Mouse (Mus musculus) forebrain, embryonic 11.5 days (tissue): ENCODE measurements at regions not wholly inside any gene's neighbourhood (a gene's known extent, or its start where the extent isn't known, plus 50 kb on each side); places are given as distances from the start of the nearest gene placed in this dataset.
A peak's percentile ranks its signal among the peaks of the same experiment; 100 is the strongest.

Experiments
- ATAC-seq: fragments of 200-750 bp; cut with Nextera tagmentation; replicated peaks from 2 replicates; pipeline ENCODE4 v1.8.0; 2017; ENCODE audit warnings: moderate TSS enrichment; ENCODE audit not compliant: low FRiP score
- DNase-seq: peaks from one replicate; pipeline ENCODE4 v3.0.0-alpha.2; 2017; ENCODE audit warnings: low spot score
- H3K27ac ChIP-seq: fragments of 300-500 bp; sonication (generic); 2 replicates; pipeline ENCODE4 v1.5.1; 2014; ENCODE audit warnings: low read depth, low read length
- H3K27me3 ChIP-seq: fragments of 300-500 bp; sonication (generic); 2 replicates; pipeline ENCODE4 v1.6.1; 2014; ENCODE audit warnings: mild to moderate bottlenecking, low read length, mixed read lengths; ENCODE audit not compliant: control insufficient read depth, insufficient read depth
- H3K36me3 ChIP-seq: fragments of 300-500 bp; sonication (generic); 2 replicates; pipeline ENCODE4 v1.6.1; 2014; ENCODE audit warnings: mild to moderate bottlenecking, low read length, moderate library complexity, mixed read lengths; ENCODE audit not compliant: control insufficient read depth, insufficient read depth
- H3K4me1 ChIP-seq: fragments of 300-500 bp; sonication (generic); replicated peaks from 2 replicates; pipeline ENCODE4 v1.6.1; 2014; ENCODE audit warnings: low read length, mixed read lengths; ENCODE audit not compliant: control insufficient read depth, insufficient read depth
- H3K4me2 ChIP-seq: fragments of 300-500 bp; sonication (generic); 2 replicates; pipeline ENCODE4 v1.6.1; 2014; ENCODE audit warnings: low read depth, mild to moderate bottlenecking, low read length, moderate library complexity, mixed read lengths; ENCODE audit not compliant: severe bottlenecking
- H3K4me3 ChIP-seq: fragments of 300-500 bp; sonication (generic); 2 replicates; pipeline ENCODE4 v1.5.1; 2014; ENCODE audit warnings: low read depth, low read length
- H3K9ac ChIP-seq: fragments of 300-500 bp; sonication (generic); 2 replicates; pipeline ENCODE4 v1.6.1; 2014; ENCODE audit warnings: low read length
- H3K9me3 ChIP-seq: fragments of 300-500 bp; sonication (generic); 2 replicates; pipeline ENCODE4 v1.6.1; 2016; ENCODE audit warnings: low read length, mixed read lengths; ENCODE audit not compliant: control insufficient read depth
- WGBS: fragments of 180-500 bp; shearing (Covaris S2); extraction: QIAGEN DNeasy Blood & Tissue Kit; methylation state at CpG from one replicate; pipeline ENCODE4 v1.1.7; 2014; 5-methylcytosine and 5-hydroxymethylcytosine counted together

DNA sequence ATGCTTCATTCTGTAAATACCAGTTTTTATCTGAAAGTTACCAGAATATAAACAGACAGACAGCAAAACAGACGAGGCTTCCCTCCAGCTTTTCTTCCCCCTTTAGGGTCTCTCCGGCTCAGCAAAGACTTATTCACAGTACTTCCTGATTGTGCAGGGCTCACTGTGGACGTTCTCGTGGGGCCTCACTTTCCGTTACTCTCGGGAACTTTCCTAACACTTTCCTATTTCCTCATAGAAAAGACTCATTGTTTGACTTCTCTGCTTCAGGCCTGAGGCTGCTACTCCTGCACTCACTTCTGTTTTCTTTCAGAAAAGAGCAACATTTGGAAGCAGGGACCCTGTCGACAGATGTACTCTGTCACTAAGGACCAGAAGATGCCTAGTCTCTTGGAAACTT is 197.4 kb downstream of the Tgfb2 start:
- H3K4me3 ChIP-seq: no peak overlapping the region
- DNase-seq (no peak), ATAC-seq (no peak)
- H3K4me1 ChIP-seq: 0 out of 2 replicates have a peak, but pooled peaks cover 5% of the 10 kb centered on the region
- H3K27ac ChIP-seq: no peak overlapping the region
- no peaks in the 10 kb centered on the region for H3K36me3 ChIP-seq
- H3K9ac ChIP-seq: no peak overlapping the region
- WGBS: 56% methylated on average over 7 of the region's 7 CpGs
- no peaks in the 10 kb centered on the region for H3K9me3 ChIP-seq
- no peaks in the 10 kb centered on the region for H3K27me3 ChIP-seq
- H3K4me2 ChIP-seq: no peak overlapping the region

DNA sequence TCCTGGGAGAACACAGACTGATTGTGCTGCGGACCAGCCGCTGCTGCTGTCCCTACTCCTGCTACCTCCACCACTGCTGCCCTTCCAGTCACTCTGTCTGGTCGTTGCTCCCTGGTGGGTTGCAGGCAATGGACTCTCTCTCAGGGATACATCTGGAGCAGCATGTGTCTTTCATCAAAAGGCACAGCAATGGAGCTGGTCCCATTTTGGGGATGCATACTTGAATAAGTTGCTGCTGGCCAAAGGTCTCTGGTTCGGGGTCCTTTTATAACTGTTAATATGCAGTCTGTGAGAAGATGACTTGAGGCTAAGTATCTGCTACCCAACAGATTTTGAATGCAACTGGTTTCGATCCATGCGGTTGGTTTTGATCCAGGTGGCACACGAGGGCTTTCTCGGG is 197.8 kb downstream of the Tgfb2 start:
- Histone ChIP-seq H3K4me3 (no peak overlapping the region), H3K9ac (no peak overlapping the region), H3K36me3 (no peaks in the 10 kb centered on the region), H3K4me1 (0 out of 2 replicates have a peak, but pooled peaks cover 5% of the 10 kb centered on the region), H3K27me3 (no peaks in the 10 kb centered on the region), H3K27ac (no peak overlapping the region), H3K4me2 (no peak overlapping the region), H3K9me3 (no peaks in the 10 kb centered on the region)
- ATAC-seq (no peak), DNase-seq (no peak)
- 79% methylated on average over 8 of the region's 8 CpGs for WGBS

DNA sequence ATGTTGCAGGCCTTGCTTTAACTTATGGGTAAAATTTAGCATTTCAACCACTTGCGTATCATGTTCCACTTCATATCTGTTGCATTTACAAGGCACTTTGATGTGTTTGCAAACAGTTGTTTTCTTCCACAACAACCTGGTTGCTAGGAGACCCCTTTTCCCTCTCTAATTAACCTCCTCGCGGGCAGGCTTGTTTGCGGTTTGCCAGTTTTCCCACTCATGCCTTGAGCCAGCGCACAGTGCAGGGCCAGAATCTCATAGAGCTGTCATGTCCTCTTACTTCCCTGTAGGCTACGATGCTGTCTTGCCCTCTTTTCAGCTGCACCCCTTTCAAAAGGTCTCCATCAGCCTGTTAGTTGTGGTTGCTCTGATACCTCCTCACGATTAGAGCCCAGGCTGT is 199.3 kb downstream of the Tgfb2 start:
- no peaks in the 10 kb centered on the region for H3K36me3 ChIP-seq
- no peak overlapping the region for H3K4me2 ChIP-seq
- H3K27ac ChIP-seq: 0 out of 2 replicates have a peak overlapping the region, but pooled peaks have one; percentile 12
- DNase-seq (peak; percentile 69), ATAC-seq (peak; percentile 65)
- no peak overlapping the region for H3K4me3 ChIP-seq
- no peaks in the 10 kb centered on the region for H3K9me3 ChIP-seq
- WGBS: 45% methylated on average over 7 of the region's 7 CpGs
- no peaks in the 10 kb centered on the region for H3K27me3 ChIP-seq
- H3K9ac ChIP-seq: peak overlapping the region; percentile 12
- 0 out of 2 replicates have a peak, but pooled peaks cover 5% of the 10 kb centered on the region for H3K4me1 ChIP-seq

DNA sequence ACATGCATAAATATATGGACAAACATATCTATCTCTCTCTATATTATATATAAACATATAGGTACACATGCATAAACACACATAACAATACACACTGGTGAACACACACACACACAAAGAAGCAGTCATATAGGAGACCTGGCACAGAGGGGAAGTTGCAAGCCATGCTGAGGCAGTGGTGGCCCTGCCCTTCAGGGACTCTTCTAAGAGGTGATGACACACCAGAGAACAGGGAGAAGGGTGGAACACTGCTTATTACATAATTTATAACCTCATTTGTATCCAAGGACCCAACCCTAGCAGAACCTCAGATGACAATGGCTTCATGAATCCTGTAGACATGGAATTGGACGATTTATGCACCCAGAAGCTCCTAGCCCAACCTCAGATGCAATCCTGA is 199.9 kb downstream of the Tgfb2 start:
- Histone ChIP-seq H3K27ac (no peak overlapping the region), H3K27me3 (no peaks in the 10 kb centered on the region), H3K4me1 (0 out of 2 replicates have a peak, but pooled peaks cover 5% of the 10 kb centered on the region), H3K36me3 (no peaks in the 10 kb centered on the region), H3K4me3 (no peak overlapping the region), H3K9me3 (no peaks in the 10 kb centered on the region), H3K4me2 (no peak overlapping the region), H3K9ac (no peak overlapping the region)
- 50% methylated on average over 1 of the region's 1 CpGs for whole genome bisulfite sequencing
- DNase-seq (no peak), ATAC-seq (0 out of 2 replicates have a peak, but pooled peaks have one; percentile 25)

DNA sequence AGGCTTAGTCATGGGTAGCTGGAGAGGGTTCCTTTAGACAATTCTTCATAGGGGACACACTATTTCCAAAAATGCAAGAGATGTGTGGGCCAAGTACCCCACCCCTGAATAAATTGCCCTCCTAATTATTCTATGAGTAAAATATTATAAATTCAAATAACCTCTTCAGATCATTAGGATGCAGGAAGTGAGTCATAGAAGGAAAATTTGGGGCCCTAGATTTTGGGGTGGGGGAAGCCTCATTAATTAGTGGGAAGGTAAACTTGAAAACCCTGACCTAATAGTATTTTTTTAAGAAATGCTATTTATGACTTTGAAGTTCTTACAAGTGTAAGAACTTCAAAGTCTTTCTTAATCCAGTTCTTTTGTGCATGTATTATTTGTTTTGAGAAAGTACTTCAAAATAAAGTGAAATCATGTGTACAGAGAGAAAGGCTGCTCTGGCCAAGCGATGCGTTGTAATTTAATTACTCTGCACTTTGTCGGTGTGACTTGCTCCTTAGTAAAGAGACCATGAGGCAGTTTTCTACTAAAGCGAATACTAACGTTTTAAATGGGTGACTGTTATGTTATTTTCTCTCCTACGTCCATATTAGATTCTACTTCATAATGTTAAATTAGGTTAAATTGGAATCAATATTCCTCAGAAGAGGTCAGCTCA is 200.6 kb downstream of the Tgfb2 start:
- ATAC-seq (peak; percentile 72), DNase-seq (no peak)
- 35% methylated on average over 6 of the region's 6 CpGs for WGBS
- no peaks in the 10 kb centered on the region for H3K27me3 ChIP-seq
- H3K36me3 ChIP-seq: no peaks in the 10 kb centered on the region
- 0 out of 2 replicates have a peak overlapping the region, but pooled peaks have one; percentile 18 for H3K27ac ChIP-seq
- no peak overlapping the region for H3K4me2 ChIP-seq
- H3K4me1 ChIP-seq: 0 out of 2 replicates have a peak, but pooled peaks cover 5% of the 10 kb centered on the region
- H3K9ac ChIP-seq: no peak overlapping the region
- no peak overlapping the region for H3K4me3 ChIP-seq
- no peaks in the 10 kb centered on the region for H3K9me3 ChIP-seq

DNA sequence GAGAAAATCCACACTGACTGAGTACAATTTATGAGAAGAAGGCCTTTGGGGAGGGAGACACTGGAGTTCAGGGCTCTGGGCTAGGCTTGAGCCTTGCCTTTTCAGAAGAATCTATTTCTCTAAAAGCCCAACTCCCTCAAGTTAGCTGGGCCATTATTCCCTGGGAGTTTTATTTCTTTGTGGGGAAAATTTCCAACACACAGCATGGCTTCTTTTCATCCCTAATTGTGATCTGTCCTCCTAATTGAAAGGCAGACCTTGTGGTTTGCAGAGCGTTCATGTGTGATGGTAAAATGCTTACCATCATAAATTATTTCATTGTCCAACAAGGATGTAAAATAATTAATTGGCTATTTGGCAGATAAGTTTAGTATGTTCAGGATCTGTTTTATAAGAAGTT is 204.1 kb downstream of the Tgfb2 start:
- H3K27ac ChIP-seq: no peak overlapping the region
- H3K27me3 ChIP-seq: no peaks in the 10 kb centered on the region
- H3K9me3 ChIP-seq: no peaks in the 10 kb centered on the region
- no peak overlapping the region for H3K4me3 ChIP-seq
- no peak for DNase-seq
- H3K36me3 ChIP-seq: no peaks in the 10 kb centered on the region
- WGBS: 44% methylated on average over 1 of the region's 1 CpGs
- no peak overlapping the region for H3K9ac ChIP-seq
- no peak overlapping the region for H3K4me2 ChIP-seq
- no peak for ATAC-seq
- 0 out of 2 replicates have a peak, but pooled peaks cover 1% of the 10 kb centered on the region for H3K4me1 ChIP-seq

DNA sequence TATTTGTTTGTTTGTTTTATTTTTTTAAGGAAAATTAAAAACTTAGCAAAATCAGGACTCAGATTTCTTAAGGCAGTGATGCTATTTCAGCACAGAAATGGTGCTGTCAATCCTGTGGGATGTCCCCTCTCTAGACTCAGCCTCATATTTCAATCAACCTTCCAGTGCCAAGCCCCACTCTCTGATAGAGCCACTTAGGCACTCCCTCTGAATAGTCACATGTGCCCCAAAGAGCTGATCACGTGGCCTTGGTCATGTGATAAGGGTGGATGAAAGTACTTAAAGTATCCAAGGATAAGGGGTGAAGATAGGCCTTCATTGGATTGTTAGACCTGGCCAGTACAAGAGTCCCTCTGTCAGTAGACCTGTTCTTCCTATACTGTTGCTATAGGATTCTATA is 207.9 kb downstream of the Tgfb2 start:
- DNase-seq (no peak), ATAC-seq (no peak)
- no peak overlapping the region for H3K4me3 ChIP-seq
- H3K9me3 ChIP-seq: no peaks in the 10 kb centered on the region
- H3K36me3 ChIP-seq: no peaks in the 10 kb centered on the region
- no peak overlapping the region for H3K4me2 ChIP-seq
- no peaks in the 10 kb centered on the region for H3K4me1 ChIP-seq
- no peak overlapping the region for H3K9ac ChIP-seq
- H3K27me3 ChIP-seq: no peaks in the 10 kb centered on the region
- no peak overlapping the region for H3K27ac ChIP-seq
- WGBS: 77% methylated on average over 1 of the region's 1 CpGs

DNA sequence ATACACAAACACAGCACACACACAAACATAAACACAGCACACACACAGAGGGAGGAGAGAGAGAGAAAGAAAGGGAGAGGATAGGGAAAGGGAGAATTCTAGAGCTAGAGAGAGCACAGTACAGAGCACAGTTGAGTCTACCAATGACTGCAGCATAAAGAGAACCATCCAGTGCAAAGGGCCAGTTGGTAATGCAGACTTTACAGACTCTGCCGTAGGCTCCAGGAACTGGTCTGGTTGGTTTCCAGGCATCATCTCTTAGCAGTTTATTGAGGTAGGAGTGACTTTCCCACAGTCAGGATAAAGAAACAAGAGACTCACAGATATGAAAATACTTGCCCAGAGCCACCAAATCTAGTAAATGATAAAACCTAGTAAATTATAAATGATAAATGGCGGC is 208.5 kb downstream of the Tgfb2 start:
- H3K9ac ChIP-seq: no peak overlapping the region
- H3K4me2 ChIP-seq: no peak overlapping the region
- WGBS: 91% methylated on average over 2 of the region's 2 CpGs
- H3K27ac ChIP-seq: no peak overlapping the region
- no peaks in the 10 kb centered on the region for H3K4me1 ChIP-seq
- no peaks in the 10 kb centered on the region for H3K9me3 ChIP-seq
- no peak overlapping the region for H3K4me3 ChIP-seq
- no peaks in the 10 kb centered on the region for H3K36me3 ChIP-seq
- H3K27me3 ChIP-seq: no peaks in the 10 kb centered on the region
- ATAC-seq: no peak
- no peak for DNase-seq

DNA sequence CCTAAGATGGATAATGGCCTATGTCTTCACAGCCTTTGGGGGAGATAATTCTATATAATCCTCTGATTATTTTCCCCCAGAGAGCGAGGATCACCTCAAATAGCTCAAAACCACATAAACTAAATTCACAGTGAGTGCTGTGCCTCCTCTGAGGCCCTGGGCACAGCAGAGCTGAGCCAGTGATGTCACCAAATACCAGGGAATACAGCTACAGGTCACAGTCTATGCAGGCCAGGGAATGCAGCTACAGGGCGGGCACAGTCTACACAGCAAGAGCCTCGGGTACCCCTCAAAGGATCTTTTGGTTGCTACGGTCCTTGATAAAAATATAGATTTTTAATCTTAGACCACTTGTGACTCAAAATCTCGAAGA is 211.4 kb downstream of the Tgfb2 start:
- no peak overlapping the region for H3K9ac ChIP-seq
- 92% methylated on average over 5 of the region's 5 CpGs for WGBS
- H3K4me3 ChIP-seq: no peak overlapping the region
- H3K36me3 ChIP-seq: no peaks in the 10 kb centered on the region
- no peaks in the 10 kb centered on the region for H3K27me3 ChIP-seq
- DNase-seq (no peak), ATAC-seq (no peak)
- no peaks in the 10 kb centered on the region for H3K4me1 ChIP-seq
- H3K27ac ChIP-seq: no peak overlapping the region
- H3K9me3 ChIP-seq: no peaks in the 10 kb centered on the region
- H3K4me2 ChIP-seq: no peak overlapping the region
